Mouse (Mus musculus) megakaryocyte, embryonic 14.5 days (primary cell): ENCODE data around the gene Capn3. TPM values are rescaled to one million over a fixed set of nuclear protein-coding genes. Genes with fewer than 3 reads are reported as not detected.
A peak's percentile ranks its signal among the peaks of the same experiment; 100 is the strongest.

Source experiments
- H3K27me3 ChIP-seq: replicated peaks from 2 replicates; pipeline ENCODE3; 2012; ENCODE audit warnings: inconsistent platforms
- H3K36me3 ChIP-seq: replicated peaks from 2 replicates; pipeline ENCODE3; 2012; ENCODE audit warnings: low read length, inconsistent platforms, mixed read lengths
- H3K4me1 ChIP-seq: 2 replicates; pipeline ENCODE4 v1.6.1; 2012; ENCODE audit warnings: inconsistent platforms
- H3K4me3 ChIP-seq: replicated peaks from 2 replicates; pipeline ENCODE3; 2012; ENCODE audit warnings: moderate library complexity, mild to moderate bottlenecking, inconsistent platforms
- H3K9me3 ChIP-seq: 2 replicates; pipeline ENCODE4 v1.6.1; 2012; ENCODE audit warnings: inconsistent platforms
- FLI1 ChIP-seq: IDR thresholded peaks from 2 replicates; pipeline ENCODE4 v1.6.1; 2012; ENCODE audit warnings: low read length, inconsistent platforms, mixed read lengths
- GATA1 ChIP-seq: IDR thresholded peaks from 3 replicates; pipeline ENCODE4 v1.6.1; 2012; ENCODE audit warnings: mixed read lengths, low read length, inconsistent platforms, borderline replicate concordance
- polyA plus RNA-seq: library from polyadenylated mRNA; stranded (reverse); fragments of >175 nt; gene quantifications from 2 replicates; pipeline ENCODE4 v1.2.3, GENCODE M21; 2012; ENCODE audit warnings: low replicate concordance; ENCODE audit not compliant: insufficient read depth

Gene Capn3
- polyA plus RNA-seq, 1 experiment: 29.4 TPM

GRCm38 (mm10) chr2:120501931-120502604 is 46.2 kb downstream of the Capn3 start:
- Histone ChIP-seq H3K27me3 (no peaks in the 10 kb centered on the region), H3K36me3 (peaks cover 50% of the 10 kb centered on the region), H3K4me3 (peak overlapping the region; percentile 40), H3K4me1 (peaks cover 96% of the 10 kb centered on the region), H3K9me3 (no peaks in the 10 kb centered on the region)
- no peak for TF ChIP-seq GATA1
- no peak for TF ChIP-seq FLI1

DNA sequence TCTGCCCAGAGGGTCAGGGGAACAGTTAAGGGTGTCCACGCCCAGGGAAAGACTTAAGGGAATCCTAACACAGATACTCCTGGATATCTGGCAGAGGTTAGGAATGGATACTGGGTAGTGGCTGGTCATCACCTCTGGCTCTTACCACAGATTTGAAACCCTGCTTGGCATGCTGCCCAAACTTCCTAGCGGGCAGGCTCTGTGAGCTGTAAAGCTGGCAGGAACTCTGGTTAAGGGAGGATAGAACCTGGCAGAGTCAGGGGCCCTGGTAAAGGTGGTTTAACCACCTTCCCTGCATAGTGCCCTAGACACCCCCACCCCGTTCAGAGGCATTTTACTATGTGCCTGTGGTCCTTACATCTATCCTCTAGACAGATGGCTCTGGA is 46.8 kb downstream of the Capn3 start:
- H3K9me3 ChIP-seq: no peaks in the 10 kb centered on the region
- H3K36me3 ChIP-seq: peaks cover 50% of the 10 kb centered on the region
- H3K4me1 ChIP-seq: peaks cover 90% of the 10 kb centered on the region
- TF ChIP-seq GATA1: no peak
- TF ChIP-seq FLI1: no peak
- H3K4me3 ChIP-seq: no peak overlapping the region
- no peaks in the 10 kb centered on the region for H3K27me3 ChIP-seq

DNA sequence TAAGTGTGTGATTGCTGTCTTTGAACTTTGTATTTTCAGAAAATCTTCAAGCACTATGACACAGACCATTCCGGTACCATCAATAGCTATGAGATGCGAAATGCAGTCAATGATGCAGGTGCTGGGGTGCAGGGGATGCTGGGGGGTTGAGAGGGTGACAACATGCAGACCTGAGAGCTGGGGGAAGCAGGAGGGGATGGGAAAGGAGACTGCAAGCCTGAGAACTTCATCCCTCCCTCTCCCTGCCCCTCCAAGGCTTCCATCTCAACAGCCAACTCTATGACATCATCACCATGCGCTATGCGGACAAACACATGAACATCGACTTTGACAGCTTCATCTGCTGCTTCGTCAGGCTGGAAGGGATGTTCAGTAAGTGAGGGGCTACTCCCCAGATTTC is 47.3 kb downstream of the Capn3 start:
- Histone ChIP-seq H3K4me1 (peaks cover 87% of the 10 kb centered on the region), H3K36me3 (peaks cover 53% of the 10 kb centered on the region), H3K27me3 (no peaks in the 10 kb centered on the region), H3K4me3 (no peak overlapping the region), H3K9me3 (no peaks in the 10 kb centered on the region)
- no peak for TF ChIP-seq FLI1
- no peak for TF ChIP-seq GATA1

- Histone ChIP-seq H3K36me3 (peaks cover 61% of the 10 kb centered on the region), H3K4me3 (no peak overlapping the region), H3K4me1 (peaks cover 81% of the 10 kb centered on the region), H3K27me3 (no peaks in the 10 kb centered on the region), H3K9me3 (no peaks in the 10 kb centered on the region)
- TF ChIP-seq FLI1 (no peak), GATA1 (no peak)
These were observed 48.2 kb downstream of the Capn3 start for GRCm38 (mm10) chr2:120503992-120504391.

DNA sequence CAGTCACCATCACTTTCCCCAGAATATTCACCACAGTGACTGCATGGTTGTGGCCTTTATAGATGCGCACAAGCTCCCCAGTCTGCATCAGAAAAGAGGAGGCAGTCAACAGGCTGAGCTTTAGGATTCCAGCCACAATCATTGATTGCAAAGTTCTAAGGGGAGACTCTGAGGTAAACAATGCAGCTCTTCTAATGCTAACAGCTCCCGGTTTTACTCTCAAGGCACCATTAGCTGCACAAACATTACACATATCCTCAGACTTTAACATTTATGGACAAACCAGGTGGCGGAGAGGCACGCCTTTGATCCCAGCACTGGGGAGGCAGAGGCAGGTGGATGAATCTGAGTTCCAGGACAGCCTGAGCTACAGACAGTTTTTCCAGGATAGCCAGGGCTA is 58.4 kb downstream of the Capn3 start:
- Histone ChIP-seq H3K36me3 (peaks cover 96% of the 10 kb centered on the region), H3K27me3 (no peaks in the 10 kb centered on the region), H3K4me1 (peaks cover under 1% of the 10 kb centered on the region), H3K4me3 (no peak overlapping the region), H3K9me3 (no peaks in the 10 kb centered on the region)
- no peak for TF ChIP-seq GATA1
- TF ChIP-seq FLI1: no peak

DNA sequence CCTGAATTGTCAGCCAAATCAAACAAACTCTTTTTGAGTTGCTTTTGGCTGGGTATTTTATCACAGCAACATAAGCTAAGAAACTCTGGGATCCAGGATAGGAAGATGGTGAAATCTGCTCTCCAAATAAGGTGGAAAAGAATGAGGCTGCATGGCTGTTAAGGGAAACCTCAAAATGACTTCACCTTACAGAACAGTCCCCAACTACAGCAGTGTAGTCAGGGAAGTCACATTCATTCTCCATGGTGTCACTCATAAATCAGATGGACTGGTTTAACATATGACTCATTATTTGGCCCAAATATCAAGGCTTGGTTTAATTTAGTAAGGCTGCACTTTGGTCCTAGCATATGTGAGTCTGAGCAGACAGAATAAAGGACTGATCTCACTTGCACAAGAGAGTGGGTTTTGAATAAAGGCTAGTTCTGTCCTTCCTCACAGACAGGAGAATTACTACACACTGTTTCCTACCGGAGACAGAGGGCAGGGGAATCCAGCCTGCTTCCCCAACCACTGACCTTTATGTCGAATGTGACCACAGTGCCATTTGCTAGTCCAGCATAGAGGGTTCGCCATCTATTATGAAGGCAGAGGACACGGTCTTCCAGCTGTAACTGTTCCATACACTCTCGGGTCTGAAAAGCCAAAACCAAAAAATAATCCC is 62.9 kb downstream of the Capn3 start:
- TF ChIP-seq GATA1 (no peak), FLI1 (no peak)
- Histone ChIP-seq H3K27me3 (no peaks in the 10 kb centered on the region), H3K9me3 (no peaks in the 10 kb centered on the region), H3K36me3 (peaks cover 95% of the 10 kb centered on the region), H3K4me3 (no peak overlapping the region), H3K4me1 (no peaks in the 10 kb centered on the region; the same call in 1 of the 2 replicates)

DNA sequence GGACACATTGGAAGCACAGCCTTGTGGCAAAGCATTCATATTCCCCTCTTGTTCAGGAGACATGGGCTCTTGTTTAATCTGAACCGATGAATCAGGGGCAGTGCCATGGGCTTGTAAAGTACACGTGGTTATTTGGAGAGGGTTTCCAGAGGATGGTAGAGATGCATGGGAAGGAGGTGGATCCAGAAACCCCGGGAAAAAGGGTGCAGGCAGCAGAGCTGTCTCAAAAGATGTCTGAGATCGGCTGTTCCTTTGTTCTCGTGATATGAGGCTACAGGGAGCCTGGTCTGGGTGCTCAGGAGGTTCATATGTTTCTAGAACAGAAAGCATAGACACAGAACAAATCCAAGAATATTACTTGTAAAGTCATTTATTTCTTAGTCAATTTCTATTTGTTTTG is 71.0 kb downstream of the Capn3 start:
- no peak for TF ChIP-seq FLI1
- no peak for TF ChIP-seq GATA1
- peaks cover 39% of the 10 kb centered on the region for H3K4me1 ChIP-seq
- H3K9me3 ChIP-seq: no peaks in the 10 kb centered on the region
- H3K4me3 ChIP-seq: no peak overlapping the region
- no peaks in the 10 kb centered on the region for H3K27me3 ChIP-seq
- peaks cover 93% of the 10 kb centered on the region for H3K36me3 ChIP-seq

- TF ChIP-seq GATA1 (no peak), FLI1 (no peak)
- H3K27me3 ChIP-seq: no peaks in the 10 kb centered on the region
- peaks cover 44% of the 10 kb centered on the region for H3K4me1 ChIP-seq
- H3K4me3 ChIP-seq: no peak overlapping the region
- no peaks in the 10 kb centered on the region for H3K9me3 ChIP-seq
- H3K36me3 ChIP-seq: peaks cover 94% of the 10 kb centered on the region
These were observed 73.7 kb downstream of the Capn3 start for GRCm38 (mm10) chr2:120529531-120529930.

DNA sequence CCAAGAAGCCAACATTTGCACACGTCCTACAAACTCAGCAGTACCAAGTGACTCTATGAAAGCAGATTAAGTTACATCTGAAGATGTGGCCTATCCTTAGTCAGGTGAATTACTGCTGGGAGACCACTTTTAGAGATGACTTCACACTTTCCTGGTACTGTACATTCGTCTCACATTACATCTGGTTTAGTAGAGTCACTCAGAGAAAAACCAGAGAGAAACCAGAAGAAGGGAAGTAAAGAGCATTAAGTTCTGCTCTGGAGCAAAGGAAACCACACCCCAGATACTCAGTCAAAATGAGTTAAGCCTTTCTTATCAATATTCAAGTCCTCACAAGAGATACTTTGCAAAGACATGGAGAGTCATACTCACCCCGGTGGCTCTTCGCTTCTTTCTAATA is 75.4 kb downstream of the Capn3 start:
- peaks cover 44% of the 10 kb centered on the region for H3K4me1 ChIP-seq
- no peaks in the 10 kb centered on the region for H3K27me3 ChIP-seq
- H3K9me3 ChIP-seq: no peaks in the 10 kb centered on the region
- peaks cover 94% of the 10 kb centered on the region for H3K36me3 ChIP-seq
- no peak overlapping the region for H3K4me3 ChIP-seq
- TF ChIP-seq FLI1 (no peak), GATA1 (no peak)

GRCm38 (mm10) chr2:120539333-120539732 is 83.5 kb downstream of the Capn3 start:
- H3K9me3 ChIP-seq: no peaks in the 10 kb centered on the region
- peaks cover 68% of the 10 kb centered on the region for H3K36me3 ChIP-seq
- peak overlapping the region; percentile 42 for H3K4me3 ChIP-seq
- no peak for TF ChIP-seq FLI1
- peaks cover 17% of the 10 kb centered on the region for H3K4me1 ChIP-seq
- H3K27me3 ChIP-seq: no peaks in the 10 kb centered on the region
